Mouse (Mus musculus) spleen, postnatal 14 days (tissue): ENCODE results near the gene Lmtk3.

Experiments used
- DNase-seq, 2 experiments: peaks; one replicate each; pipeline ENCODE4 v3.0.0; 2021 to 2022; ENCODE audit warnings: low spot score in 2 of 2

Gene Lmtk3

DNA sequence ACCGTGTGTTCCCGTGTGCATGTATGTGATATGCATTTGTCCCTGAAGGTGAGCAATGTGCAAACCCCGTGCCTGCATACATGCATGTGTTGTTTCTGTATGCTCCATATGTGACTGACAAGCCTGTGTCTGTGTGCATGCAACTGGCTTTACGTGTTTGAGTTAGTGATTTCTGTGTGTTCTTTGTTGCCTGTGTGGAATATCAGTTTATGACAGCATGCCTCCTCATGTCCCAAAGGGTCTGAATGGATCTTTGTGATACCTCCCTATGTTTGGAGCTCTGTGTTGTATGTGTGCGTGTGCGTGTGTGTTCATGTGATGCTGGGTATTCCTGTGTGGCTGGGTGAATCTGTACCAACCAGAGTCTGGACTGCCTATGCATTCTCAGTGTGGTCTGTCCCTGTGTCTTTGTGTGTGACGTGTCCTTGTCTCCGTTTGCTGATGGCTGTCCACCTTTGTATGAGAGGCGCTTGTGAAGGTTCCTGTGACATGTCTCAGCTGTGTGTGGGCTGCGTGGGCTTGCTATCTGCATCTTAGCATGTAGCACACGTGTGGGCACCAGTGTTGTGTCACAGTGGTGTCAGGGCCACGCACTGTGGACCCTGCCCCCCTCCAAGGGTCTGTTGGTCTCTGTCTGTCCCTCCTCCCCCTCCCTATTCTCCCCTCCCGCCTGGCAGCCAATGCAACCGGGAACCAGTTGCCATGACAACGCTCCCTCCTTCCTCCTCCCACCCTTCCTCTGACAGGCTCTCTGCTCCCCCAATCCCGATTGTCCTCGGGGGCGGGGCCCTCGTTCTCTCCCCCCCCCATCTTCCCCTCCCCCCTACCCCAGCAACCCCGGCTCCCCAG, 1.2 kb downstream of the Lmtk3 start, which contains the start of gene Sult2b1:
Gene Sult2b1 (minus strand): TSS at position 146 of the 849 bp plus-strand sequence.
- no peak for DNase-seq

DNA sequence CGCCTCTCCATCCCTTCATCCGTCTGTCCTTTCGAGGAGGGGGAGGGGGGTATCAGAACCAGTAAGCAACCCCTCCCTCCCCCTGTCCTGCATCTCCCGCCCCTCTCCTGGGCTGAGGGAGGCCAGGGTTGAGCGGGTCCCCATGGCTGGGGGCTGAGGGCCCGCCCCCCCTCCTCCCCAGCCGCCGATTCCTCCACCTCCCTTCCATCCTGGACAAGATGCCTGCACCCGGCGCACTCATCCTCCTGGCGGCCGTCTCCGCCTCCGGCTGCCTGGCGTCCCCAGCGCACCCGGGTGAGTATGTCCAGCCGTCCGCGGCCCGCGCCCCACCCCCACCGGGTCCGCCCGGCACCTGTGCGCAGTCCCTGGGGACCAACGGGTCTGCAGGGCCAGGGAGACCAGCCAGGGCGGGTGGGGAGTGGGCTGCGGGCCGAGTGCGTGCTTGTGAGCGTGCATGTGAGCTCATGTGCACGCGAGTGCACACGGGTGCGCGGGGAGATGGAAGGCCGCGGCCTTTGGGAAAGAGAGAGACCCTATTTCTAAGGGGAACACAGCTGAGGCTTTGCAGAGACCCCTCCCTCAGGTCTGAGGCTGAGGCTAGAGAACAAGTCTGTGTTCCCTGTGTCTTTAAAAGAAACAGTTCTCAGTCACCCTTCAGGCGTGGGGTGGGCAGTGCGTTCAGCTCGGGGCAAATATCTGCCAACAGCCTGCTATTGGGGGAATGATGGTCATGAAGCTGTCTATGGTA, 2.0 kb downstream of the Lmtk3 start:
- DNase-seq: no peak

DNA sequence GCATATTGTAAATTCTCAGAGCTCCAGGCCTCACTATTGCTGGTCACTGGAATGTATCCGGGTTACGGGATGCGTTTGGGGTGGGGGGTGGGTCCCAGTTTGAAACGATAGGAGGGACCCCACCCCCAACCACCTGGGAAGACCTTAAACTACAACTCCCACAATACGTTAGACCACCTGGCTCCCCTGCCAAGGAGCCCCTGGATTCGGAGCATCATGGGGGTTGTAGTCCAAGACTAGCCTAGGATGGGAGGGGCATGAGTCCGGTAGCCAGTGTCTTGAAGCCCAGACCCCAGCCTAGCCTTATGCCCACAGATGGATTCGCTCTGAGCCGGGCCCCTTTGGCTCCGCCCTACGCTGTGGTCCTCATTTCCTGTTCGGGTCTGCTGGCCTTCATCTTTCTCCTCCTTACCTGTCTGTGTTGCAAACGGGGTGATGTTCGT, 2.6 kb downstream of the Lmtk3 start:
- no peak for DNase-seq

DNA sequence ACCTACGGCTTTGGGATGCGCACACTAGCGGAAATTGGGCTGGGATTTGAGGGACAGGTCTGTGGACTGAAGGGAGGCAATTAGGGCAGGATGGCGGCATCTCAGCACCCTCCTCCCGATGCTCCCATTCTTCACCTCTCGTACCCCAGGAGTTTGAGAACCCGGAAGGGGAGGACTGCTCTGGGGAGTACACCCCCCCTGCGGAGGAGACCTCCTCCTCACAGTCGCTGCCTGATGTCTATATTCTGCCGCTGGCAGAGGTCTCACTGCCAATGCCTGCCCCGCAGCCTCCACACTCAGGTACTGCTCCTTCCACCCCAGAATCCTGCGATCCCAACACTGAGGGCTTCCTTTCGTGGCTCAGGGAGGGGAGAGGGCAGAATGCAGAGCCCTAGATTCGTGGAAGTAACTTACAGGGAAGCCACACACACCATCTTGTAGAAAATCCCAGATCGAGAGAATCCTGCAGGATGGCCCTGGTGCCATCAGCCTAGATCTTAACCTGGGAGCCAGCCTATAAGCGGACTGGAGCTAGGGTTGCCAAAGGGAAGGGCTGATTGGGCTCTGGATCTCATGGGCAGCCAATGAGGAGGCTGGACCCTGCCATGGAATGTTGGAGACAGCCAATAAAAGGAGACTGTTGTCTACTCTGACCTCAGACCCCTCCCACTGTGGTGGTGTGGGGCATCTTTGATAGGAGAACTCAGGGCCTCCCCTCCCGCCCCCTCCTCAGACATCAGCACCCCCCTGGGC, 3.3 kb downstream of the Lmtk3 start:
- DNase-seq: no peak

DNA sequence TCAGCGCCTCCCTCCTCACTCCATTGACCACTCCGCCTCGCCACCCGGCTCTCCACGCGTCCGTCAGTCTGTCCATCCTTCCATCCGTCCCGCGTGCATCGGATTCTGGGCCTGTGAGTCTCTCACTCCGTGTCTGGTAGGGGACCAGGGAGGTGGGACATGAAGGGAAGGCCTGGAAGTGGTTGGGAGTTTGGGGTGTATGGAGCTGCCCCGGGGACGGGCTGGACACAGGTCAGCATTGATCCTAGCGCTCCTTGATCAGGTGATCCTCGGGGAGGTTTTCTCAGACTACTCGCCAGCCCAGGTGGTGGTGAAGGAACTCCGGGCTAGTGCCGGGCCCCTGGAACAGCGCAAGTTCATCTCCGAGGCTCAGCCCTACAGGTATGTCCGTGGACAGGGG, 4.1 kb downstream of the Lmtk3 start:
- no peak for DNase-seq

DNA sequence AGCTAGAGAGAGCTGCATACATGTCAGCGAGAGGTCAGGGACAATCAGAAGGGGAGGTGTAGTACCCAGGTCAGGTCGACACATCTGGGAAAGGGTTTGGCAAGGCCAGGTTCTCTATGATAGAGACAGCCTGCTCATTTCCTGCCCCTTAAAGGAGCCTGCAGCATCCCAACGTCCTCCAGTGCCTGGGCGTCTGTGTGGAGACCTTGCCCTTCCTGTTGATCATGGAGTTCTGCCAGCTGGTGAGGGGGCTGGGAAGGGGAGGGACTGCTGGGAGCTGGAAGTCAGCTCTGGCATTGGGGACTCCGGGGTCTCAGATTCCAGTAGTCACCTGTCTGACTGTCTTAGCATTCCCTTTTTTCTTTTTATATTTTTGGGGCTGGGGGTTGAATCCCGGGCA, 7.2 kb downstream of the Lmtk3 start:
- no peak for DNase-seq

DNA sequence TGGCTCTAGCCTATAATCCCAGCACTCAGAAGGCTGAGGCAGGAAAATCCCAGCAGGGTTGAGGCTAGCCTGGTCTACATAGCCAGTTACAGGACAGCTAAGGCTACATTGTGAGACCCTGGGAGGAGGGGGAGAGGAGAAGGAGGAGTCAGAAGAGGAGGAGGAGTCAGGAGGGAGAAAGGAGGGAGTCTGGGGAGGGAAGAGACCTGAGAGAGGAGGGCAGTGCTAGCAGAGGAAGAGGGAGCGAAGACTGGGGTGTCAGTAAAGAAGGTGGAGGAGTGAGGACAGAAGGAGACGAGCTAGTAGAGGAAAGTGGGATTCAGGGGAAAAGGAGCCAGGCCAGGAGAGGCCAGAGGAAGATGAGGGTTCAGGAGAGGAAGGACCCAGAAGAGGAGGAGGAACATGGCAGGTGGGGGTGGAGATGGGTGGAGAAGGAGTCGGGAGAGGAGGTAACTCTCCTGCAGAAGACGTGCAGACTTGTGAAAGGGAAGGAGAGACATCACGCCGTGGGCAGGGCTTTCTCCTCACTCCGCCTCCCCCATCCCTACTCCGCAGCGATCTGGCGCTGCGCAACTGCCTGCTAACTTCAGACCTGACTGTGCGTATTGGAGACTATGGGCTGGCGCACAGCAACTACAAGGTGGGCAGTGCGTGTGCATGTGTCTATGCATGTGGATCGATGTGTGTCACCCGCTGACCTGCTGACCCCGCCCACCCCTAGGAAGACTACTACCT, 8.4 kb downstream of the Lmtk3 start:
- DNase-seq: no peak

DNA sequence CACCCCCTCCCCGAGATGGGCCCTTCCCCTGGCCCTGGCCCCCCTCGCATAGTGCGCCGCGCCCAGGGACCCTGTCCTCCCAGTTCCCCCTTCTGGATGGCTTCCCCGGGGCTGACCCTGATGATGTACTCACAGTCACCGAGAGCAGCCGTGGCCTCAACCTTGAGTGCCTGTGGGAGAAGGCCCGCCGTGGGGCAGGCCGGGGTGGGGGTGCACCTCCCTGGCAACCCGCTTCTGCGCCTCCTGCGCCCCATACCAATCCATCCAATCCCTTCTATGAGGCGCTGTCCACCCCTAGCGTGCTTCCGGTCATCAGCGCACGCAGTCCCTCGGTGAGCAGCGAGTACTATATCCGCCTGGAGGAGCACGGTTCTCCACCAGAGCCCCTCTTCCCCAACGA, 9.7 kb downstream of the Lmtk3 start:
- no peak for DNase-seq

DNA sequence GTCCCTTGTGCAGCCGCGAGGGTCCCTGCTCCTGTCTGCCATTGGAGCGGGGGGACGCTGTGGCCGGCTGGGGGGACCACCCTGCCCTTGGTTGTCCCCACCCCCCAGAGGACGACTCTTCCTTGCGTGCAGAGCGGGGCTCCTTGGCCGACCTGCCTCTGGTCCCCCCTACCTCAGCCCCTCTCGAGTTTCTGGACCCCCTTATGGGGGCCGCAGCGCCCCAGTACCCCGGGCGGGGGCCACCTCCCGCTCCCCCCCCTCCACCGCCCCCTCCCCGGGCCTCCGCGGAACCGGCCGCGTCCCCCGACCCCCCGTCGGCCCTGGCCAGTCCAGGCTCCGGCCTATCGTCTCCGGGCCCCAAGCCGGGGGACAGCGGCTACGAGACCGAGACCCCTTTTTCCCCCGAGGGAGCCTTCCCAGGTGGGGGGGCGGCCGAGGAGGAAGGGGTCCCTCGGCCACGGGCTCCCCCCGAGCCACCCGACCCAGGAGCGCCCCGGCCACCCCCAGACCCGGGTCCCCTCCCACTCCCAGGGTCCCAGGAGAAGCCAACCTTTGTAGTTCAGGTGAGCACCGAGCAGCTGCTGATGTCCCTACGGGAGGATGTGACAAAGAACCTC, 10.5 kb downstream of the Lmtk3 start:
- DNase-seq: no peak

DNA sequence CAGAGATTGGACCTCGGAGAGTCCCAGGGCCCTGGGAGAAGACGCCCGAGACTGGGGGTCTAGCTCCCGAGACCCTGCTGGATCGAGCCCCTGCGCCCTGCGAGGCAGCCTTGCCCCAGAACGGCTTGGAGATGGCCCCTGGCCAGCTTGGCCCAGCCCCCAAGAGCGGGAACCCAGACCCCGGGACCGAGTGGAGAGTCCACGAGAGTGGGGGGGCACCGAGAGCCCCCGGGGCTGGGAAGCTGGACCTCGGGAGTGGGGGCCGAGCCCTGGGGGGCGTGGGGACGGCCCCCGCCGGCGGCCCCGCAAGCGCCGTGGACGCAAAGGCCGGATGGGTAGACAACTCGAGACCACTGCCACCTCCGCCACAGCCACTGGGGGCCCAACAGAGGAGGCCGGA, 11.4 kb downstream of the Lmtk3 start:
- no peak for DNase-seq

DNA sequence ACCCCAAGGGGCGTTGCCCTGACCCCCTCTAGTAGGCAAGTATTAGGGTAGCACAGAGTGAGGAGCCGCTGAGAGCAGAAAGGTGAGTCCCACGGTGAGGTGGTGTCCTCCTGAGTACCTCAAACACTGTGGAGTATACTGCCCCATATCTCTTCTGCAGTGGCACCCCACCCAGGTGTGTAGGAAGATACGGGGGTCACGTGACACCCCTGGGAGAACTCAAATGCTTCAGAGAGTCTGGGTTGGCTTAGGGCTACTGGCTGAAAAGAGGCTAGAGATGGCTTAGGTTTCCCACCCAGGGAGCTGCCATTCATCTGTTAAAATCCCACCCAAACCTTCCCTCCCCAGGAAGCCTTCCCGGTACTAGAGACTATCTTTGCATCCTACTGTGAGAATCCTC, 13.4 kb downstream of the Lmtk3 start:
- no peak for DNase-seq

DNA sequence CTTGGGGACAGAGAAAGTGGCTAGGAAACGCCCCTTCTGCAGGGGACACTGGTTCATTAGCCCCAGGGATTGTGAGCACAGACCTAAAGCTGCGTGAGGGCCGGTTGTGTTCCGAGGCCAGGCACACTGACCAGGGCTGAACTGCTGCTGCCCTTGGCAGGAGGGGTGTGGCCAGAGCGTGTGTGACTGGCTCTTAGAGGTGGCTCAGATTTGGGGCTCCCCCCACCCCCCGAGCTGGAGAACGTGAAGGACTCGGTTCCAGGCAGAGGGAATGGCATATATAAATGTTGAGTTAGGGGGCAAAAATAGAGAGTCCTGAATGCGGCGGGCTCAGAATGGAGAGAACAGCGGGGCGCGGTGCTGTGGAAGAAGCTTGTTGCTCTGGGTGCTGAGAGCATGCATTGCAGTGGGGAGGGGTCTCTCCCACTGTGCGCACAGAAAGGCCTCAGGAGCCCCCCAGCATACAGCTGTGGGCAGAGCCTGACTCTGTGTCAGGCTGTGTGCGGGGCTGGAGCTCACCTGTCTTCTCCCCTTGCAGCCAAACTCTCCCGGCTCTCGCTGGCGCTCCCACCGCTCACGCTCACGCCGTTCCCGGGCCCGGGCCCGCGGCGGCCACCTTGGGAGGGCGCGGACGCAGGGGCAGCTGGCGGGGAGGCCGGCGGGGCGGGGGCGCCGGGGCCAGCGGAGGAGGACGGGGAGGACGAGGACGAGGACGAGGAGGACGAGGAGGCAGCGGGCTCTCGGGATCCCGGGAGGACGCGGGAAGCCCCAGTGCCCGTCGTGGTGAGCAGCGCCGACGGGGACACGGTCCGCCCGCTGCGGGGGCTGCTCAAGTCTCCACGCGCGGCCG, 14.3 kb downstream of the Lmtk3 start:
- no peak for DNase-seq

DNA sequence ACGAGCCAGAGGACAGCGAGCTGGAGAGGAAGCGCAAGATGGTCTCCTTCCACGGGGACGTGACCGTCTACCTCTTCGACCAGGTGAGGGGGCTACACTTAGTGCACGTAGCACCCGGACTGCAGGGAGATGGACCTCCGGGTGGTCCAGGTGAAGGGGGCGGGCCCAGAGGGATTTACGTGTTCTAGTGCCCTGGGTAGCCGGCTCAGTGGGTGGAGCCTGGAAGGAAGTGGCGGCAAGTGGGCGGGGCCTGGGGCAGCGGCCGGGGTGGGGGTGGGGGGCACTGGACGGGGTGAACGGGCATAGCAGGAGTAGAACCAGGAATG, 14.9 kb downstream of the Lmtk3 start:
- no peak for DNase-seq

DNA sequence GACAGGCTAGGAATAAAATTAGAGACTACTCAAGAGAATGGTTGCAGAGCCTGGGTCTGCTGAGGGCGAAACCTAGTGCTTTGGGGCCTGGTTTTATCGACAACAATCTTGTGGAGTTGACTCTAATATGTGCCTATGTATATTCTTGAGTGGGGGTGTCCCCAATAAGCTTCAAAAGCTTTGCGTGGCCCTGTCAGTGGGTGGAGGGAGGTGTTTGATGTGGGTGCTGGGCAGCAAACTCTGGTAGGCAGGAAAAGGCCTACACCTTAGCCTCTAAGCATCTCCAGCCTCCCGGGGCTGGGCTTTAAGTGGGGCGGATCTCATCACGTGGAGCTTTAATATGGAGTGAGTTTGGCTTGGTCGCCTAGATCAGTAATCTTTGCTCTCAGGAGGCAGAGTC, 15.4 kb downstream of the Lmtk3 start:
- DNase-seq: no peak

DNA sequence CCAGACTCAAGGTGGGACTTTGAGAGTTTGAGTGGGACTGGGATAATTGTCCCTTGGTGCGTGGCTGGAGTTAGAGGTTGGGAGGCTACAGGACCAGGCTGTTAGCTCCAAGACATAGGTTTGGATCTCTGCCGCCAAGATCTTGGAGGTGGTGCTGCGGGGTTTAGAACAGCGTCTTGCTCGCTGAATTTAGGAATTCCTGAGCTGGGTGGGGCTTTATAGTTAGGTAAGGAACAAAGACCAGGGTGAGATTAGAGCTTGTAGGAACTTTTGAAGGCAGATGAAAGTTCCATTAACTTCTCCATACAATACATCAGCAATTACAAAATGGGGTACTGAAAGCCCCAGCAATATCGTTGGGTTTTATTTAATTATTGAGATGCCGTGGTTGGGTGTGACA, 16.5 kb downstream of the Lmtk3 start:
- no peak for DNase-seq

DNA sequence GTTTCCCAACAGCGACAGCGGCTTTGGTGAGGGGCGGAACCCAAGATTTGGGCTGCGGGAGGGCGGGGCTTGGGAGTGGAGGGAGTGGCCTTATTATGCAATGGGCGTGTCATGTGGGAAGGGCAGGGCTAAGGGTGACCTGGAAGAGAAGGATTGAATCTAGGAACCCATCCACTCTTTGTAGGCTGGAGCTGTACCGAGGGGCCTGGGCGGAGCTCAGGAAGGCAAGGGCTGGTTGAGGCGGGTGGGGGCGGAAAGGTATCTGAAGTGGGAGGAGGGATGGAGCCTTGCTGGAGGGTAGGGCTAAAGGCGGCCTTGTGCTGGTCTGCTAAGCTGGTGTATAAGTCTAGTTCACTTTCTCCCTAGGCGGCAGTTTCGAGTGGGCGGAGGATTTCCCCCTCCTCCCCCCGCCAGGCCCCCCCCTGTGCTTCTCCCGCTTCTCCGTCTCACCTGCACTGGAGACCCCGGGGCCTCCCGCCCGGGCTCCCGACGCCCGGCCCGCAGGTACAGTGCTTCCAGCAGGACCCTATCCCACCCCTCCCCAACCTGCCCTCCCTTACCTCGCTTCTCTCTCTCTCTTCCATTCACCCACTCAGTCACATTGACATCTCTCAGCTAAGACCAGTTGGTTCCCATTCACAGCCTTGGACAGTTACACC, 17.1 kb downstream of the Lmtk3 start:
- DNase-seq: peak in 1 of 2 experiments; percentile 25

DNA sequence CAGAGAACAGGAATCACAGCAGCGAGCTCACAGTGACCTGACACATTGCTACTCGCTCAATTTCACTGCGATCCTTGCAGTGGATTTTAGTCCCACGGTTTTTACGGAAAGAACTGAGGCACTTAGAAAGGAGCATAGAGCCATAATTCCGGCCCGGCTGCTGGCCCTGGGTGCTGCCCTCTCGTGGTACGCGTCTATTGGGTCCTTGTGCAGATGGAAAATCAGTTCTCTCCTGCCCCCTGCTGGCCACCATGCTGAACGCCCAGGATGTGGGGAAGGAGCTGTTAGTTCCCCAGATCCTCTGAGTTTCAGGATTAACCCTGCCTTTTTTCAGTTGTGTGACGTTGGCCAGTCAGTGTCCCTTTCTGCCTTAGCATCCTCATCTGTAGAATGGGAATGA, 17.8 kb downstream of the Lmtk3 start:
- DNase-seq: peak; percentile 81 to 89

DNA sequence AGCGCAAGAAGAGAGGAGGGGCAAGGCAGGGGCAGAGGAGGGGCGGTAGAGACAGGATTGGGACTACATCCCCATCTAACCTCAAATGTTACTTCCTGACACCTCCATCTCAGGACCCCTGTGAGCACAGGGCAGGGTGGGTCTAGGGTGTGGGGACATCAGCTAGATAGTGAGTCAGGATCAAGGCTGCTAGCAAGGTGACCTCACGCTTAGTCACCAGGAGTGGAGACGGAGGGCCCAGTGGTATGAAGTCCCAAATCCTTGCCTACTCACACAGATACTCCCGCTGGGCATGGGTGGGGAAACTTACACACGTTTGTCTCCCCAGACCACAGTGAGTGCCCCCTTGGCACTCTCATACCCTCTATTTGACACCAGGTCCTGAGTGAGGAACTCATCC, 19.0 kb downstream of the Lmtk3 start:
- DNase-seq: no peak

DNA sequence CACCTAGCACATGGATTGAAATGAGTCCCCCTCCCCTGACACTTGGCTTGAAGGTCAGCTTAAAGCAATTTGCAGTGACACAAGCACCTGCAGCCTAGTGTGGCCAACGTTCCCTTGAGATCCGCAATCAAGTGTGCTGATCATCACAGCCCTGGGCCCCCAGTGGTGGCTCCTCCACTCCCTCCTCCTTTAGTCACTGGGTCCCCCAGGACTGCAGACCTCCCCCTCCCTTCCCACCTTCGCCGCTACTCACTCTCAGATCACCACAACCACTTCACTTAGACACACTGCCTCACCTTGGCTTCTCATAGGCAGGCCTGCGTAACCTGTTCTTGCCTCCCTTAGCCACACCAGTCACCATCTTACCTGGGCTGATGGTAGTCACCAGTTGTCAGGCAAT, 22.4 kb downstream of the Lmtk3 start:
- no peak for DNase-seq

DNA sequence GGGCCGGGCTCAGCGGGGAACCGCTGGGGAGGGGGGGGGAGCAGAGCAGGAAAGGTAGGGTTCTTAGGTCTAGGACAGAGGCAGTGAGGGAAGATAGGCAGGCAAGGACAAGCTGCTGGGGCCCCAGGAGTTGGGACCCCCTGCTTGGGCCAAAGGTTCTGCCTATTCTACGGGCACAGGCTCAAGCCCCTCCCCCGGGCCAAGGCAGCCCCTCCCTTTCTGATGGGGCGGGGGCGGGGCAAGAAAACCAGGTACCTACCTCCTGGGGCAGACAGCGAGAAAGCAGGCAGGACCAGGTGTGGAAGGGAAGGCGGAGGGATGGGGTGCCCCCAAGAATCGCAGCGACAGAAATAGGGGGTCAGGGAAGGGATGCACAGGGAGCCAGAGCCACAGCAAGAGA, 24.9 kb downstream of the Lmtk3 start:
- DNase-seq: no peak
